Mouse (Mus musculus): ENCODE measurements around the gene Arhgap27. TPM values are rescaled to one million over a fixed set of nuclear protein-coding genes. Genes with fewer than 3 reads are reported as not detected.

The Arhgap27 gene
- polyA plus RNA-seq, 1 experiment, result 21.1 TPM

DNA sequence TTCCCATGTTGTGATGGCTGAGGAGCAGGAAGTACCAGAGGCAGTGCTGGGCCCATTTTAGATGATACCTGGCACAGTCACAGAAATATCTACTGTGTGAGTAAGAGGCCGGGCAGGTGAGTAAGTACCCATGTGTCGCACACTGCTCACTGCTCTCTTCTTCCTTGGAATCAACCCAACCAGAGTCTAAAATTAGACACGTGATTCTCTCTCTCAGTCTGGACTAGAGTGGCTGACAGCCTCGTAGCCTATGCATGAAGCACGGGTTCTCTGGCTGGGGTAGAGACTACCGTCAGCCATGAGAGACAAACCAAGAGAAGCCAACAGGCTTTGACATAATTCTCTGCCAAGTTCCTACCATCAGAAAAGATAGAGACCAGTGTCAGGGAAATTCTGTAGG, 14.8 kb upstream of the Arhgap27 start:
- Histone ChIP-seq H3K27me3 (ENCODE audit: control insufficient read depth, insufficient read depth, low read length) (no peaks in the 10 kb centered on the region), H3K4me3 (replicated peaks; ENCODE audit: insufficient read depth, low read depth, low read length) (no peak overlapping the region), H3K27ac (ENCODE audit: insufficient read depth, low read length) (no peak overlapping the region), H3K4me1 (ENCODE audit: control insufficient read depth, insufficient read depth, low read length) (peaks cover 14% of the 10 kb centered on the region)
- 17% methylated on average over 6 of the region's 6 CpGs for WGBS
- DNase-seq, result peak in 1 of 2 experiments; percentile 63
- TF ChIP-seq POLR2A (IDR thresholded peaks at IDR 0.05; ENCODE audit: borderline replicate concordance, insufficient read depth, low read length), result no peak
- no peak for TF ChIP-seq CTCF (IDR thresholded peaks at IDR 0.05; ENCODE audit: borderline replicate concordance, insufficient read depth, low read depth, low read length)

DNA sequence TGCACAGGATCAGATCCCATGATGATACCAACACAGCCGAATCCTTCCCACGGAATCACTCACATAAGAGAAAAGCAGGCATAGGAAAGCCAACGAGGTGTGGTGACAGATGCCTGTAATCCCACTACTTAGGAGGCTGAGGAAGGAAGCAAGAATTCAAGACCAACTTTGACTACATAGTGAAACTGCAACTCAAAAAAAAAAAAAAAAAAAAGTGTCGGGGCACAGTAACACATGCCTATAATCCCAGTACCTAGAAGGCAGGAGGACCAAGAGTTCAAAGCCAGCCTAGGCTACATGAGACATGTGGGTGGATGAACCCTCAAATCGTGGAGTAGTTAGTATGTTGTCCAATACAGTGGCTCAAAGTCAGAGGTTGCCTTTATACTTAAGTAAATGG, 12.3 kb upstream of the Arhgap27 start:
- 41% methylated on average over 5 of the region's 5 CpGs for WGBS
- H3K4me1 ChIP-seq (ENCODE audit: control insufficient read depth, insufficient read depth, low read length), result peaks cover 14% of the 10 kb centered on the region
- H3K4me3 ChIP-seq (replicated peaks; ENCODE audit: insufficient read depth, low read depth, low read length), result no peak overlapping the region
- DNase-seq, result no peak
- no peaks in the 10 kb centered on the region for H3K27me3 ChIP-seq (ENCODE audit: control insufficient read depth, insufficient read depth, low read length)
- TF ChIP-seq POLR2A (IDR thresholded peaks at IDR 0.05; ENCODE audit: borderline replicate concordance, insufficient read depth, low read length), result no peak
- TF ChIP-seq CTCF (IDR thresholded peaks at IDR 0.05; ENCODE audit: borderline replicate concordance, insufficient read depth, low read depth, low read length), result no peak
- H3K27ac ChIP-seq (ENCODE audit: insufficient read depth, low read length), result no peak overlapping the region

DNA sequence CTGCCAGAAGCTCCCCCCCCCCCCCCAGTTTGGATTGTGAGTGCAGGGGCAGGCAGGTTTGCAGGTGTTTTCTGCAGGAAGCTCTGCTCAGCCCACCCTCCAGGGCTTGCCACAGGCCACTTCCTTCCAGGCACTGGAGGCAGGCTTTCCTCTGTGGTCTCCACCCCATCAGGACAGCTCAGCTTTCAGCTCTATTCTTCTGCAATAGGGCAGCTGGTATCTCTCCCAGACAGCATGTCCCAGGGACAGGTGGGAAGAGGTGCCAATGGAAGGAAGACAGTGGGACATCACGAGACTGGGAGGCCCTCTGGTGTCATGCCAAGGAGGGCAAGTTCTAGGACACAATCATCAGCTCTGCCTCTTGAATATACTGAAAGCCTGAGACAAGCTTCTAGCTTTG, 11.8 kb upstream of the Arhgap27 start:
- H3K4me1 ChIP-seq (ENCODE audit: control insufficient read depth, insufficient read depth, low read length), result peaks cover 14% of the 10 kb centered on the region
- TF ChIP-seq POLR2A (IDR thresholded peaks at IDR 0.05; ENCODE audit: borderline replicate concordance, insufficient read depth, low read length) (no peak), CTCF (IDR thresholded peaks at IDR 0.05; ENCODE audit: borderline replicate concordance, insufficient read depth, low read depth, low read length) (0 out of 2 replicates have a peak, but pooled peaks have one; percentile 1)
- H3K27me3 ChIP-seq (ENCODE audit: control insufficient read depth, insufficient read depth, low read length), result no peaks in the 10 kb centered on the region
- DNase-seq, result peak; percentile 46 to 66
- H3K27ac ChIP-seq (ENCODE audit: insufficient read depth, low read length), result no peak overlapping the region
- 9% methylated on average over 1 of the region's 1 CpGs for WGBS
- no peak overlapping the region for H3K4me3 ChIP-seq (replicated peaks; ENCODE audit: insufficient read depth, low read depth, low read length)

DNA sequence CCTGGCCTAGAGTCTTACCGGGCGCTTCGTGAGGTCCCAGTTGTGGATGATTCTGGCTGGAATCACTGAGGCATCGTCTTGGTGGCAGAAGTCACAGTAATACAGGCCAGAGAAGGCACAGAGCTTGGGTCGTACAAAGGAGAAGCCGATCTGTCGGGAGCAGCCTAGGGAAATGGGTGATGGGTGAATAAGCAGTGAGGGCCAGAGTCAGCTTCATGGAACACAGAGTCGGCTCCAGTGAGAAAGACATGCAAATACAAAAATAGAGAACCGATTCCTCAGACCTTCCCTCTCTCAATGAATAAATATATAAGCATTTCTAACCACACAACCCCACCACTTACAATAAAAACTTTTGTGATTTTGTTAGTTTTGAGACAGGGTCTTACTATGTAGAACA, 10.4 kb upstream of the Arhgap27 start:
- no peak for TF ChIP-seq POLR2A (IDR thresholded peaks at IDR 0.05; ENCODE audit: borderline replicate concordance, insufficient read depth, low read length)
- TF ChIP-seq CTCF (IDR thresholded peaks at IDR 0.05; ENCODE audit: borderline replicate concordance, insufficient read depth, low read depth, low read length), result no peak
- DNase-seq, result no peak
- Histone ChIP-seq H3K4me1 (ENCODE audit: control insufficient read depth, insufficient read depth, low read length) (peaks cover 14% of the 10 kb centered on the region), H3K4me3 (replicated peaks; ENCODE audit: insufficient read depth, low read depth, low read length) (no peak overlapping the region), H3K27ac (ENCODE audit: insufficient read depth, low read length) (no peak overlapping the region), H3K27me3 (ENCODE audit: control insufficient read depth, insufficient read depth, low read length) (no peaks in the 10 kb centered on the region)
- 94% methylated on average over 9 of the region's 9 CpGs for WGBS

DNA sequence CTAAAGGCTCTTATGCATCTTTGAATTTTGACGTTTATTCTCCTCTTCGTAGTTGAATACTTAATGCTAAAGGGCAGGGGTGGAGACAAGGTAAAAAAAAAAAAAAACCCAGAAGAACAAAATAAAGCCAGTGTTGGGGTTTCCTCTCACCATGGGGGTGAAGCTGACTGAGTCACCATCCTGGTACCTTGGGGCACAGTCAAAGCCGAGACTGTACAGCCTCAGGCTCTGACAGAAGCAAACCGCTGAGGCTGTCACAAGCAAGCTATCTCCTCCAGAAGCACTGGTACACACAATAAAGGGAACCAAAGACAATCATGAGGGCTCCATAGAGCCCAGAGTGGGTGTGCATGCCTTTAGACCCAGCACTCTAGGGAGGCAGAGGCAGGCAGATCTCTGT, 9.1 kb upstream of the Arhgap27 start:
- DNase-seq, result no peak
- H3K27me3 ChIP-seq (ENCODE audit: control insufficient read depth, insufficient read depth, low read length), result no peaks in the 10 kb centered on the region
- peaks cover 14% of the 10 kb centered on the region for H3K4me1 ChIP-seq (ENCODE audit: control insufficient read depth, insufficient read depth, low read length)
- H3K27ac ChIP-seq (ENCODE audit: insufficient read depth, low read length), result no peak overlapping the region
- TF ChIP-seq POLR2A (IDR thresholded peaks at IDR 0.05; ENCODE audit: borderline replicate concordance, insufficient read depth, low read length), result no peak
- TF ChIP-seq CTCF (IDR thresholded peaks at IDR 0.05; ENCODE audit: borderline replicate concordance, insufficient read depth, low read depth, low read length), result no peak
- 79% methylated on average over 4 of the region's 4 CpGs for WGBS
- no peak overlapping the region for H3K4me3 ChIP-seq (replicated peaks; ENCODE audit: insufficient read depth, low read depth, low read length)

DNA sequence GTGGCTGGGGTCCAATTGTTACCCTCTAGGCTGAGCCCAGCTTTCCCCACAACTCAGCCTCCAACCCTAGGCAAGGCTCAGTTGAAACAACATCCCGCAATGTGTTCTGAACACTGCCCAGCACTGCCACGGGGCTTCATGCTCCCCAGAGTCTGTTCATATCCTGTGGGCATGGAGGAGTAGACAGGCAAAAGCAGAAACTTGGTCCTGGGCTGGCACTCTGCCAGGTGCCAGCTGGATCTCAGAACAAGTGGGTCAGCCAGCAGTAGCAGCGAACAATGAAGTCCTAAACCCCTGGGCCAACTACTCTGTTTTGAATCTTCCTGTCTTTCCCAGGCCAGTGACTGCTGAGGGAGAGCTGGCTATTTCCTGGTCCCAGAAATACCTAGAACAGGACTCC, 8.6 kb upstream of the Arhgap27 start:
- WGBS, result 19% methylated on average over 3 of the region's 3 CpGs
- peaks cover 14% of the 10 kb centered on the region for H3K4me1 ChIP-seq (ENCODE audit: control insufficient read depth, insufficient read depth, low read length)
- no peak overlapping the region for H3K4me3 ChIP-seq (replicated peaks; ENCODE audit: insufficient read depth, low read depth, low read length)
- DNase-seq, result peak; percentile 38 to 43
- H3K27me3 ChIP-seq (ENCODE audit: control insufficient read depth, insufficient read depth, low read length), result no peaks in the 10 kb centered on the region
- no peak overlapping the region for H3K27ac ChIP-seq (ENCODE audit: insufficient read depth, low read length)
- TF ChIP-seq CTCF (IDR thresholded peaks at IDR 0.05; ENCODE audit: borderline replicate concordance, insufficient read depth, low read depth, low read length) (no peak), POLR2A (IDR thresholded peaks at IDR 0.05; ENCODE audit: borderline replicate concordance, insufficient read depth, low read length) (no peak)

DNA sequence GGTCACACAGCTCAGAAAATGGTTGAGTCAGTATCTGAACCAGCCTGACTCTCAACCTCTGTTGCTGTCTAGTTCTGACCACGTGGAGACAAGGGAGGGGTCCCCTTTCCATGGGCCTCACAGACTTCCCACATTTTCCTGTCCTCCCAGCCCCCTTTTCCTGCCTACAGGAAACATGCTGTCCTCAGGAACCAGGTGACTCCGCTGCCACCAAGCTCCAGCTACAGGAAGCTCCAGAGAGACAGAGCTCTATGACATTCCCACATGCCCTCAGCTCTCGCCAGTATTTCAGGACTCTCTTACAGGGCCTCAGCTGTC, 7.7 kb upstream of the Arhgap27 start:
- Histone ChIP-seq H3K27ac (ENCODE audit: insufficient read depth, low read length) (no peak overlapping the region), H3K27me3 (ENCODE audit: control insufficient read depth, insufficient read depth, low read length) (no peaks in the 10 kb centered on the region), H3K4me1 (ENCODE audit: control insufficient read depth, insufficient read depth, low read length) (peaks cover 14% of the 10 kb centered on the region), H3K4me3 (replicated peaks; ENCODE audit: insufficient read depth, low read depth, low read length) (no peak overlapping the region)
- WGBS, result 92% methylated on average over 3 of the region's 3 CpGs
- TF ChIP-seq CTCF (IDR thresholded peaks at IDR 0.05; ENCODE audit: borderline replicate concordance, insufficient read depth, low read depth, low read length), result no peak
- TF ChIP-seq POLR2A (IDR thresholded peaks at IDR 0.05; ENCODE audit: borderline replicate concordance, insufficient read depth, low read length), result no peak
- no peak for DNase-seq

DNA sequence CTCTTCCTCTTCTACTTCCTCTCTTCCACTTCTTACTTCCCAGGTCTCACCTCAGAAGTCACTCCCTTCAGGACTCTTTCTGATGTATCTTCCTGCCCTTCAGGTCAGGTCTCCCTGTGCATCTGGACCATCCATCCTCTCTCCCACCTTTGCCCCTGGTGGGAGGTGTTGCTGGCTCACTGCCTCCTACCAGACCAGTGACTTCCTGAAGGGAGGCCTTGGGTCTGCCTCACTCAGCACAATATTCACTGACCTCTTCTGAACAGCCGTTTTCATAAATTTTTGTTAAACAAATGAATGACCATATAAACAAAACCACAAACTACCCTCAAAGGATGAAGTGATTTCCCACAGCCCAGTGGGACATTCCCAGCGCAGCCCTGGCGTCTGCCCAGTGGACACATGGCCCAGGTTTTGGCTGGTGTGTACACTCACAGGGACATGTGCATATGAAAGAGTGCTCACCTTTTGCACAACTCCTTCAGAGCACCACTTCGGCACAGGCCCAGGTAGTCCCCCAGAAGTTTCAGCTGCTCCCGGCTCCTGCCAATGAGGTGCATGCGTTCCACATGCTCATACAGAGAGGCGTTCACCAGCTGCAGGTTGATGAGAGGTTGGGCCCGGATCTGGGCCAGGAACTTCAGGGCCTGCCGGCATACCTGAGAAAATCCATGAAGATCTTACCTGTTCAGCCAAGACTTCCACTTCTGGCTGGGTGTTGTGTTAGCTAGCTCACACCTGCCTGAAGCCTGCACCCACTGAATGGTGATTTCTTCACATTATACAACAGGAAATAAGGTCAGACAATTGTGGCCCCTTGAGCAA, 7.1 kb upstream of the Arhgap27 start:
- no peak overlapping the region for H3K4me3 ChIP-seq (replicated peaks; ENCODE audit: insufficient read depth, low read depth, low read length)
- H3K4me1 ChIP-seq (ENCODE audit: control insufficient read depth, insufficient read depth, low read length), result peaks cover 14% of the 10 kb centered on the region
- H3K27ac ChIP-seq (ENCODE audit: insufficient read depth, low read length), result no peak overlapping the region
- TF ChIP-seq POLR2A (IDR thresholded peaks at IDR 0.05; ENCODE audit: borderline replicate concordance, insufficient read depth, low read length) (no peak), CTCF (IDR thresholded peaks at IDR 0.05; ENCODE audit: borderline replicate concordance, insufficient read depth, low read depth, low read length) (no peak)
- DNase-seq, result no peak
- WGBS, result 89% methylated on average over 9 of the region's 9 CpGs
- no peaks in the 10 kb centered on the region for H3K27me3 ChIP-seq (ENCODE audit: control insufficient read depth, insufficient read depth, low read length)

All from cerebellum, adult 2 months (tissue).